Mouse (Mus musculus) embryonic facial prominence, embryonic 13.5 days (tissue): Measurements from ENCODE around the gene Sh3gl3. TPM values are rescaled to one million over a fixed set of nuclear protein-coding genes. Genes with fewer than 3 reads are reported as not detected.
"Not testable (repeated sequence)": the region's sequence is repeated elsewhere in the genome, so short reads cannot be mapped to it uniquely, and the experiment has no call there.

Source experiments
- ATAC-seq: fragments of 200-750 bp; cut with Nextera tagmentation; 2 replicates; pipeline ENCODE4 v1.8.0; 2017; ENCODE audit warnings: low read depth; ENCODE audit not compliant: insufficient number of reproducible peaks, insufficient read depth, low FRiP score, low TSS enrichment
- H3K27ac ChIP-seq: fragments of 300-500 bp; sonication (generic); 2 replicates; pipeline ENCODE4 v1.5.1; 2015; ENCODE audit warnings: moderate library complexity, mild to moderate bottlenecking, inconsistent platforms
- H3K27me3 ChIP-seq: fragments of 300-500 bp; sonication (generic); 2 replicates; pipeline ENCODE4 v1.6.1; 2015; ENCODE audit warnings: mild to moderate bottlenecking, inconsistent platforms
- H3K36me3 ChIP-seq: fragments of 300-500 bp; sonication (generic); 2 replicates; pipeline ENCODE4 v1.6.1; 2015; ENCODE audit warnings: mild to moderate bottlenecking, inconsistent platforms
- H3K4me1 ChIP-seq: fragments of 300-500 bp; sonication (generic); 2 replicates; pipeline ENCODE4 v1.6.1; 2015; ENCODE audit warnings: inconsistent platforms
- H3K4me2 ChIP-seq: fragments of 300-500 bp; sonication (generic); 2 replicates; pipeline ENCODE4 v1.6.1; 2015; ENCODE audit warnings: moderate library complexity, mild to moderate bottlenecking, inconsistent platforms
- H3K4me3 ChIP-seq: fragments of 300-500 bp; sonication (generic); 2 replicates; pipeline ENCODE4 v1.5.1; 2015; ENCODE audit warnings: mild to moderate bottlenecking, inconsistent platforms
- H3K9ac ChIP-seq: fragments of 300-500 bp; sonication (generic); 2 replicates; pipeline ENCODE4 v1.6.1; 2015; ENCODE audit warnings: mild to moderate bottlenecking, inconsistent platforms
- H3K9me3 ChIP-seq: fragments of 300-500 bp; sonication (generic); 2 replicates; pipeline ENCODE4 v1.6.1; 2016; ENCODE audit warnings: inconsistent platforms
- WGBS: fragments of 180-500 bp; shearing (Covaris S2); methylation state at CpG from one replicate; pipeline ENCODE4 v1.1.7; 2015; ENCODE audit warnings: mixed read lengths; 5-methylcytosine and 5-hydroxymethylcytosine counted together
- polyA plus RNA-seq: library from polyadenylated mRNA; unstranded; fragments of >200 nt; fragmentation: Nextera tagmentation; extraction: Ambion mirVana; gene quantifications from 2 replicates; pipeline ENCODE4 v1.2.1, GENCODE M21; 2015

The Sh3gl3 gene
- polyA plus RNA-seq, 1 experiment from 2014 or later, result 31.3 TPM

- no peak overlapping the region for H3K9ac ChIP-seq
- no peak overlapping the region for H3K27ac ChIP-seq
- H3K4me1 ChIP-seq, result peaks cover 6% of the 10 kb centered on the region; the same call in 1 of the 2 replicates
- H3K27me3 ChIP-seq, result no peaks in the 10 kb centered on the region
- no peak for ATAC-seq
- 81% methylated on average over 4 of the region's 4 CpGs for WGBS
- H3K9me3 ChIP-seq, result no peaks in the 10 kb centered on the region
- H3K36me3 ChIP-seq, result no peaks in the 10 kb centered on the region
- no peak overlapping the region for H3K4me3 ChIP-seq
- no peak overlapping the region for H3K4me2 ChIP-seq
Observed at GRCm38 (mm10) chr7:82265365-82265764, 91.7 kb downstream of the Sh3gl3 start.

- H3K9me3 ChIP-seq, result no peaks in the 10 kb centered on the region
- H3K4me1 ChIP-seq, result peaks cover 12% of the 10 kb centered on the region
- H3K4me3 ChIP-seq, result no peak overlapping the region
- ATAC-seq, result no peak
- no peaks in the 10 kb centered on the region for H3K36me3 ChIP-seq
- H3K27ac ChIP-seq, result no peak overlapping the region
- no peaks in the 10 kb centered on the region for H3K27me3 ChIP-seq
- 21% methylated on average over 1 of the region's 1 CpGs for WGBS
- no peak overlapping the region for H3K9ac ChIP-seq
- no peak overlapping the region for H3K4me2 ChIP-seq
Observed at GRCm38 (mm10) chr7:82269948-82270347, 96.3 kb downstream of the Sh3gl3 start.

GRCm38 (mm10) chr7:82271742-82272141 lies 98.1 kb downstream of the Sh3gl3 start:
- H3K27ac ChIP-seq, result no peak overlapping the region
- H3K9me3 ChIP-seq, result no peaks in the 10 kb centered on the region
- H3K9ac ChIP-seq, result no peak overlapping the region
- H3K4me1 ChIP-seq, result peaks cover 15% of the 10 kb centered on the region
- H3K36me3 ChIP-seq, result no peaks in the 10 kb centered on the region
- no peak overlapping the region for H3K4me2 ChIP-seq
- H3K27me3 ChIP-seq, result no peaks in the 10 kb centered on the region
- no peak overlapping the region for H3K4me3 ChIP-seq
- no peak for ATAC-seq
- WGBS, result 78% methylated on average over 5 of the region's 5 CpGs

GRCm38 (mm10) chr7:82272875-82273274 lies 99.2 kb downstream of the Sh3gl3 start:
- not testable (repeated sequence) for H3K4me3 ChIP-seq, ATAC-seq, H3K4me2 ChIP-seq, H3K9me3 ChIP-seq, H3K27ac ChIP-seq, H3K36me3 ChIP-seq, H3K27me3 ChIP-seq, H3K9ac ChIP-seq
- WGBS, result 25% methylated on average over 5 of the region's 5 CpGs
- peaks cover 15% of the 10 kb centered on the region for H3K4me1 ChIP-seq

GRCm38 (mm10) chr7:82274011-82274709 lies 100.5 kb downstream of the Sh3gl3 start:
- Histone ChIP-seq H3K36me3 (no peaks in the 10 kb centered on the region), H3K4me2 (peak overlapping the region; percentile 24; the same call in 1 of the 2 replicates), H3K9ac (no peak overlapping the region), H3K27me3 (0 out of 2 replicates have a peak, but pooled peaks cover 2% of the 10 kb centered on the region), H3K9me3 (no peaks in the 10 kb centered on the region), H3K27ac (no peak overlapping the region), H3K4me3 (no peak overlapping the region), H3K4me1 (peaks cover 15% of the 10 kb centered on the region)
- WGBS, result 29% methylated on average over 19 of the region's 19 CpGs
- ATAC-seq, result no peak

GRCm38 (mm10) chr7:82274975-82275374 lies 101.3 kb downstream of the Sh3gl3 start:
- Histone ChIP-seq H3K9ac (no peak overlapping the region), H3K4me1 (peaks cover 15% of the 10 kb centered on the region), H3K27ac (no peak overlapping the region), H3K4me3 (no peak overlapping the region), H3K27me3 (0 out of 2 replicates have a peak, but pooled peaks cover 2% of the 10 kb centered on the region), H3K36me3 (no peaks in the 10 kb centered on the region), H3K4me2 (no peak overlapping the region), H3K9me3 (no peaks in the 10 kb centered on the region)
- no peak for ATAC-seq
- 89% methylated on average over 5 of the region's 5 CpGs for WGBS

GRCm38 (mm10) chr7:82275529-82276204 lies 102.0 kb downstream of the Sh3gl3 start:
- Histone ChIP-seq H3K9ac (no peak overlapping the region), H3K27me3 (0 out of 2 replicates have a peak, but pooled peaks cover 2% of the 10 kb centered on the region), H3K4me1 (peaks cover 15% of the 10 kb centered on the region), H3K9me3 (no peaks in the 10 kb centered on the region), H3K36me3 (no peaks in the 10 kb centered on the region), H3K27ac (no peak overlapping the region), H3K4me3 (no peak overlapping the region), H3K4me2 (no peak overlapping the region)
- WGBS, result 75% methylated on average over 18 of the region's 18 CpGs
- ATAC-seq, result peak; percentile 45; the same call in 1 of the 2 replicates

- no peak overlapping the region for H3K9ac ChIP-seq
- no peak overlapping the region for H3K4me3 ChIP-seq
- peak overlapping the region; percentile 64 for H3K27ac ChIP-seq
- ATAC-seq, result no peak
- H3K27me3 ChIP-seq, result 0 out of 2 replicates have a peak, but pooled peaks cover 1% of the 10 kb centered on the region
- no peaks in the 10 kb centered on the region for H3K36me3 ChIP-seq
- H3K9me3 ChIP-seq, result no peaks in the 10 kb centered on the region
- peaks cover 15% of the 10 kb centered on the region for H3K4me1 ChIP-seq
- WGBS, result 75% methylated on average over 8 of the region's 8 CpGs
- no peak overlapping the region for H3K4me2 ChIP-seq
Observed at GRCm38 (mm10) chr7:82282011-82282410, 108.4 kb downstream of the Sh3gl3 start.

- H3K9ac ChIP-seq, result no peak overlapping the region
- no peak overlapping the region for H3K4me3 ChIP-seq
- 54% methylated on average over 13 of the region's 13 CpGs for WGBS
- peak overlapping the region; percentile 64 for H3K27ac ChIP-seq
- no peaks in the 10 kb centered on the region for H3K27me3 ChIP-seq
- H3K36me3 ChIP-seq, result peaks cover 3% of the 10 kb centered on the region; the same call in 1 of the 2 replicates
- H3K4me2 ChIP-seq, result no peak overlapping the region
- 0 out of 2 replicates have a peak, but pooled peaks have one; percentile 26 for ATAC-seq
- no peaks in the 10 kb centered on the region for H3K9me3 ChIP-seq
- peaks cover 15% of the 10 kb centered on the region for H3K4me1 ChIP-seq
Observed at GRCm38 (mm10) chr7:82282464-82282863, 108.8 kb downstream of the Sh3gl3 start.

- Histone ChIP-seq H3K27ac (no peak overlapping the region), H3K4me1 (peaks cover 7% of the 10 kb centered on the region; the same call in 1 of the 2 replicates), H3K4me3 (no peak overlapping the region), H3K27me3 (no peaks in the 10 kb centered on the region), H3K9ac (no peak overlapping the region), H3K4me2 (no peak overlapping the region), H3K36me3 (peaks cover 3% of the 10 kb centered on the region; the same call in 1 of the 2 replicates), H3K9me3 (no peaks in the 10 kb centered on the region)
- no peak for ATAC-seq
- WGBS, result 91% methylated on average over 2 of the region's 2 CpGs
Observed at GRCm38 (mm10) chr7:82287242-82287641, 113.6 kb downstream of the Sh3gl3 start.

- no peaks in the 10 kb centered on the region for H3K36me3 ChIP-seq
- no peaks in the 10 kb centered on the region for H3K9me3 ChIP-seq
- no peak overlapping the region for H3K4me2 ChIP-seq
- no peak overlapping the region for H3K4me3 ChIP-seq
- H3K27me3 ChIP-seq, result no peaks in the 10 kb centered on the region
- H3K27ac ChIP-seq, result no peak overlapping the region
- no peak for ATAC-seq
- 72% methylated on average over 7 of the region's 7 CpGs for WGBS
- H3K4me1 ChIP-seq, result peaks cover 24% of the 10 kb centered on the region
- no peak overlapping the region for H3K9ac ChIP-seq
Observed at GRCm38 (mm10) chr7:82293441-82293840, 119.8 kb downstream of the Sh3gl3 start.

GRCm38 (mm10) chr7:82294083-82294482 lies 120.4 kb downstream of the Sh3gl3 start:
- H3K9me3 ChIP-seq, result no peaks in the 10 kb centered on the region
- H3K4me2 ChIP-seq, result 0 out of 2 replicates have a peak overlapping the region, but pooled peaks have one; percentile 7
- H3K27ac ChIP-seq, result no peak overlapping the region
- H3K4me1 ChIP-seq, result peaks cover 24% of the 10 kb centered on the region
- no peaks in the 10 kb centered on the region for H3K27me3 ChIP-seq
- no peak overlapping the region for H3K4me3 ChIP-seq
- H3K9ac ChIP-seq, result 0 out of 2 replicates have a peak overlapping the region, but pooled peaks have one; percentile 32
- 68% methylated on average over 10 of the region's 10 CpGs for WGBS
- no peak for ATAC-seq
- H3K36me3 ChIP-seq, result no peaks in the 10 kb centered on the region
